Mouse (Mus musculus): Measurements from ENCODE around the gene Macf1.

The Macf1 gene

GRCm38 (mm10) chr4:123427900-123428684 lies 256.1 kb downstream of the Macf1 start:
- no peak for DNase-seq

DNA sequence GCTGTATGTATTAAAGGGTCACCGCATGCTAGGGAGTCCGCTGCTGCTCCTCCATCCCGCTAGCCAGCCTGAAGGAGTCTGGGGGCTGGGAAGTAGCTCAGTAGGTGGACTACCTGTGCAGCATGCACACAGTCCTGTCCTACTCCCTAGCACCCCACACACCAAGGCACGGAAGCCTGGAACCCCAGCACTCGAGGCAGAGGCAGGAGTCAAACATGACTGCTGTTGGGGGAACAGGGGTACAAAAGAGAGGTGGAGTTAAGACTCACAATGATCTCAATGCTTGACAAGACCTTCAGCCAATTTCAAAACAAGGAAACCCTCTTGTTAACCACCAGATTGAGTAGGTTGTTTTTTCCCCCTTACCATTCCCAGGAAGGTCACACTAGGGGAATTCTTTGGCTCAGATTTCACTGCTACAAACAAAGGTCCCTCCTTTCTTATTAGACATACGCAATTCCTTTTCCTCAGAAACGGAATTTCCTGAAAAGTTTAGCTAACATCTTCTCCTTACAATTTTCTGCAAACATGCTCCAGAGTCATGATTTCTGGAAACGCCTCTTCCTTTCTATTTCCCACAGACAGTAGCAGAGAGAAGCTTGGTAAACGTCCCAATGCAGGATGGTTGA lies 256.8 kb downstream of the Macf1 start:
- no peak for DNase-seq

DNA sequence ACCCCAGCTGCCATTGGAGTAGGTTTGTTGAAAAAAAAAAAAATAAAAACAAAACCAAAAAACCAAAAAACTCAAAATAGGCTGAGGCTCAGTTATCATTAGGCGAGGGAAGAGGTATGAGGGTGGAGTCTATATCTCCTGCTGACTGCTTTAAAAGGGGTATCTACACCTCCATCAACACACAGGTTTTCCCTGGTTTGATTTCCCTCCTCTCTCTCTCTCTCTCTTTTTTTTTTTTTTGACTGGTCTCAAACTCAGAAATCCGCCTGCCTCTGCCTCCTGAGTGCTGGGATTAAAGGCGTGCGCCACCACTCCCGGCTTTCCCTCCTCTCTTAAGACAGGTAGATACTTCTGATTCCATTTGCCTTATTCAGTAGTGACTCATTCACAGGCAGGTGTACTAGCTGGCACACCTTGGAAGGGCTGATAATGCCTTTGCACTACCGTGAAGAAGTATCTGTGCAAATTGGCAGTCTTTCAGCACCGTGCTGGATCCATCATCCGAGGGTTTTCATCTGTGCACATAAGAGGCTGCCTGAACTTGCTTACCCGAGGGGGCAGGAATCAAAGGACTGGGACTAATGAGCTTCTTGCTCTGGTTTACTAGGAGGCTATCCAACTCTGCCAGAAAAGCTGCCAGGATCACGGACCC lies 257.6 kb downstream of the Macf1 start:
- no peak for DNase-seq

- DNase-seq: no peak
Observed at GRCm38 (mm10) chr4:123425672-123426272, 258.4 kb downstream of the Macf1 start.

DNA sequence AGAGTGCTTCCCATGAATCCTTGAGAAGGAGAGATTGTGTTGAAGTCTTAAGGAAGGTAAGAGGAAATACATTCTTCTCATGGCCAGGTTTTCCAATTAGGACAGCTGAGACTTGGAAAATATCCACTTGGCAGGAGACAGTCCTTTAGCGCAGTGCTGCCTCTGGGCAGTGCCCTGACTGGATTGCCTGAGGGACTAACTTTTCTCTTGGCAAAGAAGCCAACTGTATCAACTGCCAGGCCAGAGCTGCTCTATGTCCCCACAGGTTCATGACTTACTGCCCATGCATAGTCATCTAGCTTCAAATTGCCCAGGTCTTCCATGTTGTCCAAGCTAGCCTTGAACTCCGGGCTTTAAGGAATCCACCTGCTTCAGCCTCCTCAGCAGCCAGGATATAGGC lies 260.1 kb downstream of the Macf1 start:
- no peak for DNase-seq

- DNase-seq: no peak
Observed at GRCm38 (mm10) chr4:123422828-123423227, 261.3 kb downstream of the Macf1 start.

- DNase-seq: no peak
Observed at GRCm38 (mm10) chr4:123418032-123418431, 266.1 kb downstream of the Macf1 start.

DNA sequence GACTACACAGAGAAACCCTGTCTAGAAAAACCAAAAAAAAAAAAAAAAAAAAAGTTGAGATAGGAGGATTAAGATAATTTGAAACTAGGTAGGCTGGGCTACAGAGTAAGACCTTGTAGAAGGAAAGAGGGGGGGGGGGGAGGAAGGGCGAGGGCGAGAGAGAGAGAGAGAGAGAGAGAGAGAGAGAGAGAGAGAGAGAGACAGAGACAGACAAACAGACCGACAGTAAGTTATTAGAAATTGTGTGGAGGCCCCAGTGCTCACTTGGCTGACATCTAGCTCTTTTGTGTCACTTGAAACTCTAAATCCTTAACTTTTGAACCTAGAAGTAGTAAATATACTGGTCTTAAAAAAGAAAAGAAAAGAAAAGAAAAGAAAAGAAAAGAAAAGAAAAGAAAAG lies 266.7 kb downstream of the Macf1 start:
- no peak for DNase-seq

DNA sequence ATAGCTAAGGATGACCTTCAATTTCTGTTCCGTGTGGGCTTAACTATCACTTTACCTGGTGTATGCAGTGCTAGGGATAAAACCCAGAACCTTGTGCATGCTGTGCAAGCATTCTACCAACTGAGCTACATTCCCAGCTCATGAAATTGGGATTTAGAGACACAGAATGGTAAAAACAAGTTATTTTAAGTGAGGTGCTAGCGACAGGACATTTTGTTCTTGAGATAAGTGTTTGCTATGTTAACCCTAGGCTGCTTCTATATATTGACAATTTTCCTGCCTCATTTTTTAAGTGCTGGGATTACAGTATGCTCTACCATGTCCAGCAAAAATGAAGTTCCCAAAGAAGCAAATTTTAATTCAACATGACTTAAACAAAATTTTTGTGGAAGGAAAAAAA lies 267.3 kb downstream of the Macf1 start:
- no peak for DNase-seq

DNA sequence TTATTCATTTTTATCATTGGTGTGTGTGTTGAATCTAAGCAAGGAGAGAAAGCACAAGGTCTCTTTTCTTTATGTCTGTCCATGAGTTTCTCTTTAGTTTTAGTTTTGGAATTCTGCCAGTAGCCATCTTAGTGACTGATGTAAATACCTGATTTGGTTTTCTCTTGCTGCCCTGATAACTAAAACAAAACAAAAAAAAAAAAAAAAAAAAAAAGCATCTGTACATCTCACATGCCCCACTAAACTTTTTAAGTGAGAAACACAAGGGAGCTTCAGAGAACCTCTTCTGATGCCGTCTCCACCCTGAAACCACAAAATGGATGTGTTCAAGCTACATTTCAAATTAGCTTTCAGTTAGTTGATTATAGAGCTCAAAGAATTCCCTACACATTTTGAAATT lies 268.6 kb downstream of the Macf1 start:
- DNase-seq: no peak

GRCm38 (mm10) chr4:123413876-123414275 lies 270.3 kb downstream of the Macf1 start:
- DNase-seq: no peak

DNA sequence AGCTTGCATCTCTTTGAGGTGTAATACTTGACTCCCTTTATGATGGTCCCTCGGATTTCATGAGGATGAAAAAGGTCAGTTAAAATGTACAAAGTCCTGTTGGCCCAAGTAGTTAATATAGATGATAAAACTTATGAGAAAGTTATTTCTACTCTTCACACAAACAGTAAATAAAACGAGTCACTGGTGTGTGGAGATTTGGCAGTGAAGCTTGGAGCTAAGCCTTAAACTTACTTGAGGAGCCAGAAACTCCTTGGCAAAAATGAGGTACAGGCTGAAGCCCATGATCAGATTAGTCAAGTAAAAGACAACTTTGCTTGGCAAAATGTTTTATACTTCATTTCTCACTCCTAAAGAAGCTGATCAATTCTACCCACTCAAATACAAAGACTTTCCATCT lies 271.2 kb downstream of the Macf1 start:
- DNase-seq: no peak

GRCm38 (mm10) chr4:123412528-123412878 lies 271.7 kb downstream of the Macf1 start:
- DNase-seq: no peak

DNA sequence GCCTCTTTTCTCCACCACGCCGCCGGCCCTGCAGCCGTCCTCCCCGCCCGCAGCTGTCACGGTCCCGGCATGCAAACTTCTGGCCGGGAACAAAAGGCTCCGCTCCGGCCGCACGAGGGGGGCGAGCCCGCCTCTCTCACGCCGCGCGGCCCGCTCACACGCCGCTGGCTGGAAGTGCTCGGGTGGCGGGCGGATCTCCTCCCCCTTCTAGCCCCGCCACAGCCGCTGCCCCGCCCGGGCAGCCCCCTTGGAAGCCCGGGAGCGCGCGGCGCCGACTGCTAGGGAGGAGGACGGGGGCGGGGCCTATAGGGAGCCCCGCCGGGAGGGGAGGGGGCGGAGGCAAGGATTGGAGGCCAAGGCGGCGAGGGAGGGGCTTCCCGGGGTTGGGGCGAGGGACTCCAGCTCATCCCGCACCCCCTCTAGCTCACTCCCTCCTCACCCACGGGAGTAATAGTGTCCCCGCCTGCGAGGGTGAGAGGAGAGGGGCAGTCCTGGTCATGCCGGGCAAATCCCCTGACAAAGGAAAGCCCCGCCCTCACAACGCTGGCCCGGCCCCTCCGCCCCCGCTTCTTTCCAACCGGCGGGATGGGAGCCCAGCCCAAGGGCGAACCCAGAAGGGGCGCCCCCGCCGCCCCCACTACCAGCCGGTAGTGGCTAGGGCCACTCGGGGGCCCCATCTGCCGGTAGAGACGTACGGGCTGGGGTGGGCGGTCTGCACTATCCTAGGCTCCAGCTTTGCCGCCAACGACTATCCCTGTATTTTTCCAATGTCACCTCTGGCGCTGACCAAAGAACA lies 272.2 kb downstream of the Macf1 start:
- DNase-seq: peak; percentile 39 to 45

DNA sequence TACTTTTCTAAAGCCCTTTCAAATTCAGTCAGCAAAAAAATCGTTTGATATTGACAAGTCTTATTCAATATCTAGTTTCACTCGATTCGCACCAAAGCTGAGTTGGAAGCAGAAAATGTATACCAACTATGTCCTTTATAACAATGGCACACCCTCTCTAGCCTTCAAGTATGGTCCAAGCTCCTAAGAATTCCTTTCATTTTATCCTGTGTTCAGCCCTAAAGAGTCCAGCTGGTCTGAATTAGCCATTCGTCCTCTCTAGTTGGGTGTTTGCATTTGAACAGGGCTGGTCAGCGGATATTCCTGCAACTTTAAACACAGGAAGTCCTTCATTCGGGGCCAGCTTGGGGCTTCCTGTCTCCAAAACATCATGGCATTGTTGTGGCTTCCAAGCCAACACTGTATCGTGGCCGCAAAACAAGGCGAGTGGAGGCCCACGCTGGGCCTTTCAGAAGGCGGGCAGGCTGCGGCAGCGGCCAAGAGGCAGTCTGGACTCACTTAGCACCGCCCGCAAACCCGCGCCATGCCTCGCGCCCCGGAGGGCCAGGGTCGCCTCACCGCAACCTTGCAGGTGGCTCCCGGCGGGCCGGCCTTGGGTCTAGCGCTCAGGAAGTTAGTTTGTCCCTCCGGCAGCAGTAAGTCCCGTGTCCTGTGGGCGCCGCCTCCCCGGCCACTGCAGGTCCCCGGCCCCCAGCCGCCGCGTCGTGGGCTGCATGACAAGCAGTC lies 273.0 kb downstream of the Macf1 start:
- no peak for DNase-seq

GRCm38 (mm10) chr4:123409752-123410151 lies 274.4 kb downstream of the Macf1 start:
- DNase-seq: peak in 1 of 2 experiments; percentile 14

DNA sequence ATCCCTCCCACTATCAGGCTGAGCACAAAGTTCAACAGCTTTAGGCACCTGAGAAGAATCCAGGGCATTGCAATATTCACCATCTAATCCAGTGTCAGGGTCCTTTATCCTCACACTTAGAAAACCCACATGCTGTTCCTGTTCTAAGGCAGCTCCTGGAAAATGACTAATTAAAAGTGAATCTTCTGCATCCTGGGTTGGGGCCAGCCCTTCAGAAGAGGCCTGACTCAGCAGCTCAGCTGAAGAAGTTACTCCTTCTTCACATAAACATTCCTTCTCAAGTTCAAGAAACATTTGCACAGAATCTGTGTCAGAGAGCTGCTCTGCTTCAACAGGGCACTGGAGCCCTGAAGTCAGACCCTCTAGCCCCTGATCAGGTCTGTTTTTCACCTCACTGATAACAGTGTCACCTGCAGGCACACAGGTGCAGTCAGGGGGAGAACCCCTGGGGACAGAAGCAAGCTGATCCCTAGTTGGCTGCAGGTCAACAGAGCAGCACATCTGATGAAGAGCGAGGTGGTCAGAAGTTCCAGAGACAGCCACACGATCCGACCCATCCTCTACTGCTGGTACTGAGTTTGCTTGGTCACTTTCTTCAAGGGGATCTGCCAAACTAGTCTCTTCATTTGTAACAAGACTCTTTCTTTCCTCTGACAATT lies 275.0 kb downstream of the Macf1 start:
- no peak for DNase-seq

- DNase-seq: no peak
Observed at GRCm38 (mm10) chr4:123407792-123408191, 276.4 kb downstream of the Macf1 start.

GRCm38 (mm10) chr4:123404056-123404455 lies 280.1 kb downstream of the Macf1 start:
- DNase-seq: no peak

- DNase-seq: no peak
Observed at GRCm38 (mm10) chr4:123402244-123402643, 281.9 kb downstream of the Macf1 start.

- DNase-seq: no peak
Observed at GRCm38 (mm10) chr4:123401265-123401664, 282.9 kb downstream of the Macf1 start.
